Mouse (Mus musculus) left cerebral cortex, adult 11 months (tissue): ENCODE results near the gene Rbm25.

Source experiments
- DNase-seq: peaks from one replicate; pipeline ENCODE4 v3.0.0; 2022; ENCODE audit warnings: low spot score

The Rbm25 gene

GRCm38 (mm10) chr12:83732225-83732624, 101.2 kb downstream of the Rbm25 start:
- no peak for DNase-seq
